Mouse (Mus musculus) heart, embryonic 11.5 days (tissue): ENCODE results near the gene Mgat5b. TPM values are rescaled to one million over a fixed set of nuclear protein-coding genes. Genes with fewer than 3 reads are reported as not detected.
"Not testable (repeated sequence)": the region's sequence is repeated elsewhere in the genome, so short reads cannot be mapped to it uniquely, and the experiment has no call there.

ENCODE experiments used
- ATAC-seq: fragments of 200-750 bp; cut with Nextera tagmentation; replicated peaks from 2 replicates; pipeline ENCODE4 v1.8.0; 2017; ENCODE audit warnings: moderate library complexity; ENCODE audit not compliant: insufficient number of reproducible peaks, low FRiP score, low TSS enrichment
- H3K27ac ChIP-seq: fragments of 300-500 bp; sonication (generic); 2 replicates; pipeline ENCODE4 v1.5.1; 2014; ENCODE audit warnings: mild to moderate bottlenecking, low read depth, low read length
- H3K27me3 ChIP-seq: fragments of 300-500 bp; sonication (generic); 2 replicates; pipeline ENCODE4 v1.6.1; 2014; ENCODE audit warnings: mild to moderate bottlenecking, low read length, mixed read lengths; ENCODE audit not compliant: control insufficient read depth, insufficient read depth
- H3K36me3 ChIP-seq: fragments of 300-500 bp; sonication (generic); 2 replicates; pipeline ENCODE4 v1.6.1; 2014; ENCODE audit warnings: mild to moderate bottlenecking, low read length, moderate library complexity, mixed read lengths; ENCODE audit not compliant: control insufficient read depth, insufficient read depth
- H3K4me1 ChIP-seq: fragments of 300-500 bp; sonication (generic); 2 replicates; pipeline ENCODE4 v1.6.1; 2014; ENCODE audit warnings: low read length; ENCODE audit not compliant: control insufficient read depth, insufficient read depth
- H3K4me2 ChIP-seq: fragments of 300-500 bp; sonication (generic); 2 replicates; pipeline ENCODE4 v1.6.1; 2014; ENCODE audit warnings: mild to moderate bottlenecking, moderate library complexity
- H3K4me3 ChIP-seq: fragments of 300-500 bp; sonication (generic); 2 replicates; pipeline ENCODE4 v1.5.1; 2014; ENCODE audit warnings: low read depth, low read length
- H3K9ac ChIP-seq: fragments of 300-500 bp; sonication (generic); 2 replicates; pipeline ENCODE4 v1.6.1; 2014; ENCODE audit warnings: mild to moderate bottlenecking, low read depth, low read length, moderate library complexity
- H3K9me3 ChIP-seq: fragments of 300-500 bp; sonication (generic); replicated peaks from 2 replicates; pipeline ENCODE4 v1.6.1; 2016; ENCODE audit warnings: low read length; ENCODE audit not compliant: control insufficient read depth
- WGBS: fragments of 180-500 bp; shearing (Covaris S2); extraction: QIAGEN DNeasy Blood & Tissue Kit; methylation state at CpG from one replicate; pipeline ENCODE4 v1.1.7; 2014; ENCODE audit not compliant: insufficient replicate concordance; 5-methylcytosine and 5-hydroxymethylcytosine counted together
- polyA plus RNA-seq: library from polyadenylated mRNA; unstranded; fragments of >200 nt; fragmentation: Nextera tagmentation; extraction: Ambion mirVana; gene quantifications from 2 replicates; pipeline ENCODE4 v1.2.1, GENCODE M21; 2014

Gene Mgat5b
- polyA plus RNA-seq, 1 experiment from 2014 or later: 0.29 TPM

DNA sequence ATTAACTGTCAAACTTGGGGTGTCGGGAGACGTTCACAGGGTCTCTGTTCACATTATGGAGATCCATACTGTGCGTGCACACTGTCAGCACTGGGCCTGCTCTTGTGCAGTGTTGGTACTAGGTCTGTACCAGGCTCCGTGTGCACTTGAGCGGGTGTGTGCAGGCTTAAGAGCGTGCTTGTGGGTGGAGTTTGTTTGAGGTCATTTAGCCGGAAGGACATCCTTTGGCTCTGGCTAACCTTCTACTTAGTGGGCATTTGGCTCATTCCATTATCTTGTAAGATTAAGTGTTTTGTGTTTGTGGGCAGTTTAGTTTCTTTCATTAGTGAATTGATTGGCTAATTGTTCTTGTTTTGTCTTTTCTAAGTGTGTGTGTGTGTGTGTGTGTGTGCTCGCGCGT, 36.2 kb upstream of the Mgat5b start:
- no peaks in the 10 kb centered on the region for H3K36me3 ChIP-seq
- no peak overlapping the region for H3K9ac ChIP-seq
- H3K4me1 ChIP-seq: no peaks in the 10 kb centered on the region
- no peaks in the 10 kb centered on the region for H3K9me3 ChIP-seq
- H3K27ac ChIP-seq: no peak overlapping the region
- ATAC-seq: no peak
- peaks cover 9% of the 10 kb centered on the region; the same call in 1 of the 2 replicates for H3K27me3 ChIP-seq
- no peak overlapping the region for H3K4me2 ChIP-seq
- H3K4me3 ChIP-seq: no peak overlapping the region
- WGBS: 73% methylated on average over 10 of the region's 10 CpGs

DNA sequence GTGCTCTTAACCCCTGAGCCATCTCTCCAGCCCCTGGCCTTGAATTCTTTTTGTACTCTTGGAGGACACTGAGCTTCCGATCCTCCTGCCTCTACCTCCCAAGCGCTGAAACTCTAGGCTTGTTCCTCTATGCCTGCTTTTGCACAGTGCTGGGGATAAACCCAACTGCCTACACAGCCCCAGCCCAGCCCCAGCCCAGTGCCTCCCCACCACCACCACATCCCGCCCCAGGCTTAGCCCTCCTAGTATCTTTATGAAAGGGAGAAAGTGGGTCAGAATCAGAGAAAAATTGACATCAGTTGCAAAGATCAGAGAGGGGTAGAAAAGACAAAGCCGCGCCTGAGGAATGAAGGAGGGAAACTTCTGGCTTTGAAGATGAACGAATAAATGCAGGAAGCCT, 34.6 kb upstream of the Mgat5b start:
- H3K27me3 ChIP-seq: peaks cover 13% of the 10 kb centered on the region; the same call in 1 of the 2 replicates
- no peak for ATAC-seq
- H3K4me1 ChIP-seq: no peaks in the 10 kb centered on the region
- H3K9me3 ChIP-seq: no peaks in the 10 kb centered on the region
- no peak overlapping the region for H3K27ac ChIP-seq
- H3K36me3 ChIP-seq: no peaks in the 10 kb centered on the region
- H3K9ac ChIP-seq: no peak overlapping the region
- 73% methylated on average over 6 of the region's 6 CpGs for WGBS
- H3K4me2 ChIP-seq: no peak overlapping the region
- H3K4me3 ChIP-seq: no peak overlapping the region

DNA sequence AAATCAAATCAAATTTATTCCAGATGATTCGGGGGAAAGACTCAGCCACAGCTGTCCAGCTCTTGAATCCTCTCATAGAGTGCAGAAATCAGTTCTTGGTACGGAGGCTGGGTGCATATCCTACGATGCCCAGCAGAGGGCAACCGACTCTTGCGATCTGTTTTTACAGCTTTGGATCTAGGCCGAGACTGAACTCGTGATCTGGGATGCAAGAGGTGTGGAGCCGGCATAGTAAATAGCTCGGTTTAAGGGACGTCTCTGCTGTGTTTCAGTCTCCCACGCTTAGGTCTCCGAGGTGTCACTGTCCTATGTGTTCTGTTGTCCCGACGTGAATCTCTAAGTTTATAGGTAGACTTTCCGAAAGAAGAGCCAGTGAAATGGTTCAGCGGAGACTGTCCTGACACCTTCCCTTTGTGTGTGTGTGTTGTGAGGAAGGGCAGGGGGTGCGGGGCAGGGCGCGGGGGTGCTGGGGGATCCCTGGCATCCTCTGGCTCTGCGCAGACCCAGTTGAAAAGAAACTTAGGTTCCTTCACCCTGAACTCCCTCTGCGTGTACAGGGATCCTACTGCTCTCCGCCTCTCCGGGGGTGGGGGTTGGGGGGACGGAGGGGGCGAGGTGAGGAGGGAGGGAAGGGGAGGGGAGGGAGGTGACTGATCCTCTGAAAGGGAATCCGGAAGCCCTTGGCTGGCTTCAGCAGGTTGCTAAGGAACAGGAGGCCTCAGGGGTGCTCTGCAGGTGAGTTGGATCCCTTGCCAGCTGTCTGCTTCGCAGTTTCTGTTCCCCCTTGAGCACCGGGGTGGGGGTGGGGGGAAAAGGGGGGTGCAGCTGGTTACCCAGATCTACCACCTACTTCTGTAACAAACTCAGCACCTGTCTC, 33.1 kb upstream of the Mgat5b start:
- Histone ChIP-seq H3K9me3 (no peaks in the 10 kb centered on the region), H3K27ac (no peak overlapping the region), H3K36me3 (no peaks in the 10 kb centered on the region), H3K27me3 (peaks cover 15% of the 10 kb centered on the region), H3K4me2 (peak overlapping the region; percentile 58), H3K9ac (peak overlapping the region; percentile 1; the same call in 1 of the 2 replicates), H3K4me3 (peak overlapping the region; percentile 13), H3K4me1 (no peaks in the 10 kb centered on the region)
- 3% methylated on average over 27 of the region's 28 CpGs for WGBS
- 0 out of 2 replicates have a peak, but pooled peaks have one; percentile 12 for ATAC-seq

GRCm38 (mm10) chr11:116887136-116887535, 31.5 kb upstream of the Mgat5b start:
- no peak overlapping the region for H3K4me2 ChIP-seq
- no peak overlapping the region for H3K4me3 ChIP-seq
- H3K36me3 ChIP-seq: no peaks in the 10 kb centered on the region
- no peak for ATAC-seq
- no peaks in the 10 kb centered on the region for H3K9me3 ChIP-seq
- H3K27ac ChIP-seq: no peak overlapping the region
- H3K9ac ChIP-seq: no peak overlapping the region
- 59% methylated on average over 5 of the region's 5 CpGs for whole genome bisulfite sequencing
- no peaks in the 10 kb centered on the region for H3K4me1 ChIP-seq
- H3K27me3 ChIP-seq: peaks cover 15% of the 10 kb centered on the region

DNA sequence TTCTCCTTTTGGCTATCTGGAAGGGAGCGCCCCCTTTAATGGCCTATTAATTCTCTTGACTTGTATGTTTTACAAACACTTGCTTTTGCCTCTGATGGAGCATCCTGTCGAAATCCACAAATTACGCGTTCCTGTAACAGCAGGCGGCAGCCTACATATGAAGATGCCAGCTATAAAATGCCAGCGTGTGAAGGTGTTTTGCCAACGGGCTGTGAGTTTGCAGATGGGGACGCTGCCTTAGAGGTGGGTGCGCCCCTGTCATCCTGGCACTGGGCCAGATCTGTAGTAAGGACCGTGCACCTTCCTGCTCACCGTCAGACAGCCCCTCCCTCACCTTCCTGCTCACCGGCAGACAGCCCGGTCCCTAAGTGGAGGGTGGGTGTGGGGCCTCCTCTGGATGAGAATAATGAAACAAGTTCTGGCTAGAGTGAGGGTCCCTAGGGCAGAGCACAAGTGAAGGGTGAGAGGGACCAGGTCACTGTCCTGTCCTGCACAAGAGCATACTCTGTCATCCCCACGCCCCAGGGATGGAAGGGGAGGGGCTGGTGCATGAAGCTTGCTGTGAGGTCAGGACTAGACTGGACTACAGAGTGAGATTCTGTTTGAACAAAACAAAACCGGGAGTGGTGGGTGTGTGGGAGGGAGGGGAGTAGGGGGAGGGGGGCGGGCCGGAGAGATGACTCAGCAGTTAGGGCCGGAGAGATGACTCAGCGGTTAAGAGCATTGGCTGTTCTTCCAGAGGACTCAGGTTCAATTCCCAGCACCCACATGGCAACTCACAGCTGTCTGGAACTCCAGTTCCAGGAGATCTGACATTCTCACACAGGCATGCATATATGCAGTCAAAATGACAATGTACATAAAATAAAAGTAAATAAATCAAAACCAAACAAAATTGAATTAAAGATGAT, 24.9 kb upstream of the Mgat5b start:
- 70% methylated on average over 19 of the region's 19 CpGs for WGBS
- no peaks in the 10 kb centered on the region for H3K4me1 ChIP-seq
- H3K27ac ChIP-seq: no peak overlapping the region
- H3K27me3 ChIP-seq: peaks cover 5% of the 10 kb centered on the region; the same call in 1 of the 2 replicates
- no peaks in the 10 kb centered on the region for H3K9me3 ChIP-seq
- no peak overlapping the region for H3K4me3 ChIP-seq
- no peaks in the 10 kb centered on the region for H3K36me3 ChIP-seq
- H3K4me2 ChIP-seq: no peak overlapping the region
- no peak overlapping the region for H3K9ac ChIP-seq
- 0 out of 2 replicates have a peak, but pooled peaks have one; percentile 22 for ATAC-seq

DNA sequence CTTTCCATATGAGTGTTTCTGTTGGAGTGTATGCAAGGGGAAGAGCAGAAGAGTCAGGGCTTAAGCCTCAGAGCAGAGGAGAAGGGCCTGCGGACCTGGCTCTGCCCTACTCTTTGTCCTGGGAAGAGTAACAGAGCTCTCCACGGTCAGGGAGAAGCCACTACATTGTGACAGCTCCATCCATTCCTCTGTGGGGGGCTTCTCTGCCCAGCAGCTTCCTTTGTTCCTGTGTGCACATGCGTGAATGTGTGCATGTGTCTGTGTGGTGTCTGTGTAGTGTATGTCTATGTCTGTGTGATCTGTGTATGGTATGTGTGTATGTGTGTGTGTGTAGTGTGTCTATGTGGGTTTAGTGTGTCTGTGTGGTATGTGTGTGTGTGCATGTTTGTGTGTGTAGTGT, 23.3 kb upstream of the Mgat5b start:
- Histone ChIP-seq H3K9me3 (no peaks in the 10 kb centered on the region), H3K27me3 (peaks cover 3% of the 10 kb centered on the region; the same call in 1 of the 2 replicates), H3K36me3 (no peaks in the 10 kb centered on the region), H3K4me3 (no peak overlapping the region), H3K9ac (no peak overlapping the region), H3K4me1 (no peaks in the 10 kb centered on the region), H3K27ac (no peak overlapping the region), H3K4me2 (no peak overlapping the region)
- WGBS: 78% methylated on average over 3 of the region's 3 CpGs
- ATAC-seq: no peak

- 90% methylated on average over 12 of the region's 12 CpGs for WGBS
Observed at GRCm38 (mm10) chr11:116899247-116899646, 19.4 kb upstream of the Mgat5b start.

DNA sequence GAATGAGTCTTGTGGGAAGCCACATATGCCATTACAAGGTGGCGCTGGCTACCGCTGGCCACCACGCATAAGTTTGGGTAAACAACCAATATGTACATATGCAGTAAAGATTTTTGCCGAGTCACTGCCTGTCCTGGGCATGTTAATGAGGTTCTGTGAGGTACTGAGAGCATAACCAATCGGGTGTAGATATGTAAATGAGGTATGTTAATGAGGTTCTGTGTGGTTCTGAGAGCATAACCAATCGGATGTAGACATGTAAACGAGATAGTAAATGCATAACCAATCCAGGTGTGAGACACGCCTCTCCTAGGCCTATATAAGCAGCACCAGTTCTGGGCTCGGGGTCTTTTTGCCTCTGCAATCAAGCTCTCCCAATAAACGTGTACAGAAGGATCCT, 16.1 kb upstream of the Mgat5b start:
- WGBS: 83% methylated on average over 10 of the region's 10 CpGs
- ATAC-seq: not testable (repeated sequence)

More at GRCm38 (mm10) chr11:116899247-116899646, 19.4 kb upstream of the Mgat5b start:
- no peaks in the 10 kb centered on the region for H3K9me3 ChIP-seq
- ATAC-seq: no peak
- no peak overlapping the region for H3K4me2 ChIP-seq
- H3K4me3 ChIP-seq: no peak overlapping the region
- H3K4me1 ChIP-seq: no peaks in the 10 kb centered on the region
- H3K27me3 ChIP-seq: peaks cover 14% of the 10 kb centered on the region
- H3K27ac ChIP-seq: no peak overlapping the region
- H3K36me3 ChIP-seq: no peaks in the 10 kb centered on the region
- H3K9ac ChIP-seq: no peak overlapping the region

More for the DNA sequence above, 16.1 kb upstream of the Mgat5b start:
- not testable (repeated sequence) for H3K4me1 ChIP-seq, H3K9me3 ChIP-seq, H3K9ac ChIP-seq, H3K4me2 ChIP-seq, H3K27ac ChIP-seq, H3K36me3 ChIP-seq, H3K4me3 ChIP-seq
- H3K27me3 ChIP-seq: peaks cover 35% of the 10 kb centered on the region
